Mouse (Mus musculus): ENCODE results near the gene Tmem135.

- TF ChIP-seq CTCF (IDR thresholded peaks at IDR 0.05) (no peak), EP300 (IDR thresholded peaks at IDR 0.05) (no peak)
Observed at GRCm38 (mm10) chr7:89326761-89327160, 77.3 kb downstream of the Tmem135 start.
